Mouse (Mus musculus) stomach, adult 2 months (tissue): Measurements from ENCODE around the gene Cers2. TPM values are rescaled to one million over a fixed set of nuclear protein-coding genes. Genes with fewer than 3 reads are reported as not detected.

ENCODE experiments used
- polyA plus RNA-seq: library from polyadenylated mRNA; depleted of rRNA; stranded (reverse); fragments of >200 nt; gene quantifications from 2 replicates; pipeline ENCODE4 v1.2.3, GENCODE M21; 2012; rRNA removed

Cers2 gene
- 17.4 and 19.9 TPM in 2 replicates for polyA plus RNA-seq

DNA sequence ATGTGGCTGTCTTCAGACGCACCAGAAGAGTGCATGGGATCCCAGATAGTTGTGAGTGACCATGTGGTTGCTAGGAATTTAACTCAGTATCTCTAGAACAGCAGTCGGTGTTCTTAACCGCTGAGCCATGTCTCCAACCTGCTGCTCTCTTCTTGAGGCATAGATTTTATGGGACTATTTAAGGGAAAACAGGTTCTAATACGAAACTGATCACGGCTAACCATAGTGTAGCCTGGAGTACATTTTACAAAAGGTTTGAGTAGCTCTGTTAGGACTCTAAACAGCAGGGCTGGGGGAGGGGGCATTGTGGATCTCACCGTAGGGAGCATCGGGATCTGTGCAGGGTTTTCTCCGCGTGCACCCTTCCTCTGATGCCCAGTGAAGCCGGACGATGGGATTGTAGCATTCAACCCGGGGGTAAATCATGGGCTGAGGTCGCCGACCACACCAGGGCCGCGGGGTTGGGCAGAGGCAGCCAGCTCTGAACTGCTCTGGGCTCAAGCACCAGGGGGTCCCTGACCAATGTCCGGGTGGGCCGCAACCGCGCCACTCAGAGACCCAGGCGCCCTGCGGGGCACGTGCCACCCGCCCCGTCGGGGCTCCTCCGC lies at the start of gene Cers2:
TSS of gene Cers2 (plus strand) at position 306 of the 608 bp plus-strand sequence.

DNA sequence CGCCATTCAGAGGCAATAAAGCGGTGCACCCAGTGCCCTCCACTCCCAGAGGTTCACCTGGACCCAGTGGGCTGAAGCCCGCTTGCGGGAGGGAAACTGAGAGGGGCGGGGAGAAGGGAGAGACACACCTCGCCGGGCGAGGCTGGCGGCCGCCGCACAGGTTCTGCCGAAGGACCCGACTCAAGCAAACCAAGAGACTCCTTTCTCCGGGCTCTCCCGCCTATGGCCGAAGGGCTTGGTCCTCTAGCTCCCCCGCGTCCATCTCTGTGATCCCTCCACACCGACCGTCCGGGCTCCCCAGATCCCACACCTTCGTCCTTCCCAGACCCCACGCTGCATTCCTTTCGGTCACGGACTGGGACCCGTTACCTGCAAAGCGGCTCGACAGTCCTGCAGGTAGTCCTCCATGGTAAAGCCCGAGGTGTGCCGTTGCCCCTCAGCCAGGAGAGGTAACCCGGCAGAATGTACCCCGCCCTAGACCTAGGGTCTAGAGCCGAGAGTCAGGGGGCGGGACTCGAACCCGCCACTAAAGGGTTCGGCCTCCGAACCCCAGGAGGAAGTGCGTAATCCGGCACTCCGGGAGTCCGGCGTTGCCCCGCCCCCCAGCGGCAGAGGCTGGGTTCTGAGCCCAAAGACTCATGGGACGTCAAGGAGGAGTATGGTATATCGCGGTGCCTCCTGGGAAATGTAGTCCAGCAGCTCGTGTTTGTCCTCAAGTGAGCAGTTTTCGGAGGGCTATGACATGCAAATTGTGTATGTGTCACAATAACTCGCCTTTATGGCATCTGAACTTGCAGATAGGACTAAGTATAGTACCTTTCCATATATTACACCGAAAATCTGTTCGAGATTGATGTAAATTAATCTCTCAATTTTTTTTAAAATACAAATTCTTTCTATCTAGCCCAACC lies 33.1 kb upstream of the Cers2 start, which contains the start of the genes Mindy1 and Prune1:
TSS of gene Mindy1 (plus strand) at position 130 of the 911 bp plus-strand sequence.
TSS of gene Prune1 (minus strand) at position 861 of the 911 bp plus-strand sequence.

DNA sequence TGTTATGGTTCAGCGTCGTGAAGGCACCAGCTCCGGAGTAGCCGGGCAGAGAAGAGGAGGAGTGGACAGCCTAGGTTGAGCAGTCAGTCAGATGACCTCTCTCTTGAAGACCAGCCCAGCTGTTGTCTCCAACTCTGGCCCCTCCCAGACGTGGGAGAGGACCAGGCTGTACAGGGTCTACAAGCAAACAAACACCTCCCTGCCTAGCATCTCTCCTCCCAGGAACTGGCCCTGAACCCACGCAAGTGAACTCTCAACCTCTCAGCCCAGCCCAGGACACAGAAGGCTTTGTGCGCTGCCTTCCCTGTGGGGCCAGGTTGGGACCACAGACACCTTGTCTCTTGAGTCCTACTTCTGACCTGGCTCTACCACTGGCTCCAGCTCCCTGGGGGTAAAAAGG lies 7.5 kb upstream of the Cers2 start, which contains the start of gene Anxa9:
TSS of gene Anxa9 (minus strand) at position 77 of the 400 bp plus-strand sequence.

GRCm38 (mm10) chr3:95356701-95357449 lies 42.3 kb downstream of the Cers2 start, which contains the start of gene Setdb1:
TSS of gene Setdb1 (minus strand) at chr3:95357202.

Other genes with a start within 250 kb of the Cers2 start
- 6.3 and 7.3 TPM in 2 replicates for gene Pip5k1a, start 207.9 kb upstream of the Cers2 start, polyA plus RNA-seq
- 31.7 and 34.4 TPM in 2 replicates for gene Vps72, start 203.8 kb upstream of the Cers2 start, polyA plus RNA-seq
- 0.68 and 1.2 TPM in 2 replicates for gene Tmod4, start 190.3 kb upstream of the Cers2 start, polyA plus RNA-seq
- 10.4 and 15.6 TPM in 2 replicates for gene Scnm1, start 180.8 kb upstream of the Cers2 start, polyA plus RNA-seq
- gene Lysmd1, start 180.7 kb upstream of the Cers2 start, polyA plus RNA-seq, result 2.4 and 2.5 TPM in 2 replicates
- gene Tnfaip8l2, start 172.4 kb upstream of the Cers2 start, polyA plus RNA-seq, result 1.6 and 5.7 TPM in 2 replicates
- gene Sema6c, start 154.3 kb upstream of the Cers2 start, polyA plus RNA-seq, result 4.5 and 6.8 TPM in 2 replicates
- 1.8 and 2.6 TPM in 2 replicates for gene Gabpb2, start 96.9 kb upstream of the Cers2 start, polyA plus RNA-seq
- 33.6 and 48.9 TPM in 2 replicates for gene Cdc42se1, start 86.1 kb upstream of the Cers2 start, polyA plus RNA-seq
- gene Mllt11, start 82.6 kb upstream of the Cers2 start, polyA plus RNA-seq, result 5.1 and 6.1 TPM in 2 replicates
- gene Gm128, start 73.2 kb upstream of the Cers2 start, polyA plus RNA-seq, result 0.43 and 0.90 TPM in 2 replicates
- 7.9 and 8.0 TPM in 2 replicates for gene Bnipl, start 63.6 kb upstream of the Cers2 start, polyA plus RNA-seq
- gene Mindy1, start 33.4 kb upstream of the Cers2 start, polyA plus RNA-seq, result 58.1 and 69.6 TPM in 2 replicates
- gene Prune1, start 32.7 kb upstream of the Cers2 start, polyA plus RNA-seq, result 5.5 and 7.9 TPM in 2 replicates
- 7.4 and 10.1 TPM in 2 replicates for gene Anxa9, start 7.6 kb upstream of the Cers2 start, polyA plus RNA-seq
- gene Setdb1, start 42.4 kb downstream of the Cers2 start, polyA plus RNA-seq, result 2.4 and 3.3 TPM in 2 replicates
- not detected in 2 replicates for gene 4930558C23Rik, start 88.0 kb downstream of the Cers2 start, polyA plus RNA-seq
- 15.3 and 16.3 TPM in 2 replicates for gene Arnt, start 119.6 kb downstream of the Cers2 start, polyA plus RNA-seq
- gene Ctsk, start 184.5 kb downstream of the Cers2 start, polyA plus RNA-seq, result 1.2 and 2.1 TPM in 2 replicates
- gene Ctss, start 212.0 kb downstream of the Cers2 start, polyA plus RNA-seq, result 1.7 and 2.6 TPM in 2 replicates
- gene Hormad1, start 244.9 kb downstream of the Cers2 start, polyA plus RNA-seq, result not detected in 2 replicates